Mouse (Mus musculus) colon, adult 2 months (tissue): ENCODE measurements around the gene Ttyh3. TPM values are rescaled to one million over a fixed set of nuclear protein-coding genes. Genes with fewer than 3 reads are reported as not detected.

ENCODE experiments used
- polyA plus RNA-seq: library from polyadenylated mRNA; depleted of rRNA; stranded (reverse); fragments of >200 nt; gene quantifications from 2 replicates; pipeline ENCODE4 v1.2.3, GENCODE M21; 2012; rRNA removed

Ttyh3 gene
- polyA plus RNA-seq = 55.3 and 55.5 TPM in 2 replicates

DNA sequence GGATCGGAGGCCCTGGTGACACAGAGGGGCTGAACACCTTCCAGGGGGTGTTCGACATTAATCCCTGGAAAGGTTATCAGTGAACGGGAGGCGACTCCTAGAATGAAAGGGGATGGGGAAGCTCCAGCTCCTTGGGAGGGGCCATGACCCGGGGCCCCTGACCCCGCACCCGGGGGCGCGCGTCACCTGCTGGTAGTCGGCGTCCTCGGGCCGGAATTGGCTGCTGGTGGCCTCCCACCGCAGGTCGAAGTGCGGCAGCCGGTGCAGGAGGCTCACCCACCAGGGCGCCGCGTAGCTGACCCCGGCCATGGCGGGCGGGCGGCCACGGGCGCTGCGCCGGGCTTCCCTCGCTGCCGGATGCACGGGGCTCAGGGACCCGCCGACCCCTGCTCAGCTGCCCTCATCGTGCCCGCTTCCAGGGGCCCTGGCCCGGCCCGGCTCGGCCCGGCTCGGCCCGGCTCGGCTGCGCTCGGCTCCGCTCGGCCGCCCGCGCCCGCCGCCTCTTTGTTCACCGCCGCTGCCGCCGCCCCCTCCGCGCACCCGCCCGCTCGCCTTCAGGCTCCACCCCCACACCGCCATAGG lies at the start of gene Ttyh3:
Gene Ttyh3 (minus strand): TSS at position 513 of the 582 bp plus-strand sequence.

DNA sequence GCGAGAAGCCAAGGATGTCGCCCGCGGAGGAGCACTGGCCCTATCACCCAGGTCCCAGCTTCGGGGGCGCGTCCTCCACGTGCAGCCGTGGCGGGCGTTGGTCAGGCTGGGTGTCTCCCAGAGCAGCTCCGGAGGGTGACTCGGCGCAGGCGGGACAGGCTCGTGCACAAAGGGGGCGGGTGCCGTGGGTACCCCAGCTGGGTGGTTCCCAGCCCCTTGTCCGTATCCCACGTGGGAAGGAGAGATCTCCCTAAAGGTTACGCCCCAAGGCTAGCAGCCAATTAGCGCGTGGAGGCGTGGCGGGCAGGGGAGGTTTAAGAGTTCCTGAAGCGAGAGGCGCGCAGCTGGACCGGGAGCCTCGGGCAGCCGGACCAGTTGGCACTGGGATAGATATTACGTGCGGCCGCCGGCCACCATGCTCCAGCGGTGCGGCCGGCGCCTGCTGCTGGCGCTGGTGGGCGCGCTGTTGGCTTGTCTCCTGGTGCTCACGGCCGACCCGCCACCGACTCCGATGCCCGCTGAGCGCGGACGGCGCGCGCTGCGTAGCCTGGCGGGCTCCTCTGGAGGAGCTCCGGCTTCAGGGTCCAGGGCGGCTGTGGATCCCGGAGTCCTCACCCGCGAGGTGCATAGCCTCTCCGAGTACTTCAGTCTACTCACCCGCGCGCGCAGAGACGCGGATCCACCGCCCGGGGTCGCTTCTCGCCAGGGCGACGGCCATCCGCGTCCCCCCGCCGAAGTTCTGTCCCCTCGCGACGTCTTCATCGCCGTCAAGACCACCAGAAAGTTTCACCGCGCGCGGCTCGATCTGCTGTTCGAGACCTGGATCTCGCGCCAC lies 41.6 kb downstream of the Ttyh3 start, which contains the start of gene Lfng:
Gene Lfng (plus strand): TSS at position 320 of the 835 bp plus-strand sequence.

Other genes starting within 250 kb of the Ttyh3 start
- 79.6 and 88.9 TPM in 2 replicates for gene Eif3b, start 229.7 kb downstream of the Ttyh3 start, polyA plus RNA-seq
- not detected in 2 replicates for gene Gm4869, start 203.4 kb downstream of the Ttyh3 start, polyA plus RNA-seq
- 27.0 and 27.4 TPM in 2 replicates for gene Chst12, start 143.5 kb downstream of the Ttyh3 start, polyA plus RNA-seq
- gene Grifin, start 84.0 kb downstream of the Ttyh3 start, polyA plus RNA-seq = not detected in 2 replicates
- gene Lfng, start 41.7 kb downstream of the Ttyh3 start, polyA plus RNA-seq = 66.8 and 83.1 TPM in 2 replicates
- gene Iqce, start 53.3 kb upstream of the Ttyh3 start, polyA plus RNA-seq = 9.6 and 10.3 TPM in 2 replicates
- gene Brat1, start 56.0 kb upstream of the Ttyh3 start, polyA plus RNA-seq = 27.1 and 30.0 TPM in 2 replicates
- 3.8 and 5.5 TPM in 2 replicates for gene Amz1, start 75.1 kb upstream of the Ttyh3 start, polyA plus RNA-seq
- gene Gna12, start 181.4 kb upstream of the Ttyh3 start, polyA plus RNA-seq = 51.2 and 61.6 TPM in 2 replicates